Mouse (Mus musculus): ENCODE measurements around the gene Plekhj1. TPM values are rescaled to one million over a fixed set of nuclear protein-coding genes. Genes with fewer than 3 reads are reported as not detected.
A peak's percentile ranks its signal among the peaks of the same experiment; 100 is the strongest.

Plekhj1 gene
- polyA plus RNA-seq, 1 experiment, result 73.5 TPM

GRCm38 (mm10) chr10:80763502-80763901, 34.9 kb downstream of the Plekhj1 start:
- Histone ChIP-seq H3K4me1 (ENCODE audit: control insufficient read depth, insufficient read depth, low read length) (peaks cover 3% of the 10 kb centered on the region), H3K9ac (ENCODE audit: low read depth, poor library complexity, severe bottlenecking) (no peak overlapping the region), H3K4me3 (ENCODE audit: low read depth, low read length) (no peak overlapping the region), H3K27me3 (ENCODE audit: control insufficient read depth, insufficient read depth, low read length, poor library complexity, severe bottlenecking) (no peaks in the 10 kb centered on the region), H3K36me3 (ENCODE audit: control insufficient read depth, insufficient read depth, low read length, poor library complexity, severe bottlenecking) (peaks cover 11% of the 10 kb centered on the region), H3K27ac (ENCODE audit: insufficient read depth, low read length) (no peak overlapping the region), H3K9me3 (replicated peaks; ENCODE audit: control insufficient read depth, insufficient read depth, low read length, poor library complexity, severe bottlenecking) (no peaks in the 10 kb centered on the region)
- TF ChIP-seq POLR2A (IDR thresholded peaks at IDR 0.05; ENCODE audit: insufficient read depth, low read length) (no peak), CTCF (IDR thresholded peaks at IDR 0.05; ENCODE audit: low read depth, low read length) (no peak), EP300 (IDR thresholded peaks at IDR 0.05; ENCODE audit: insufficient read depth, low read depth, low read length) (no peak)

- Histone ChIP-seq H3K27me3 (ENCODE audit: control insufficient read depth, insufficient read depth, low read length, poor library complexity, severe bottlenecking) (no peaks in the 10 kb centered on the region), H3K9ac (ENCODE audit: low read depth, poor library complexity, severe bottlenecking) (no peak overlapping the region), H3K4me3 (ENCODE audit: low read depth, low read length) (no peak overlapping the region), H3K27ac (ENCODE audit: insufficient read depth, low read length) (no peak overlapping the region), H3K4me1 (ENCODE audit: control insufficient read depth, insufficient read depth, low read length) (peaks cover 2% of the 10 kb centered on the region), H3K36me3 (ENCODE audit: control insufficient read depth, insufficient read depth, low read length, poor library complexity, severe bottlenecking) (no peaks in the 10 kb centered on the region), H3K9me3 (replicated peaks; ENCODE audit: control insufficient read depth, insufficient read depth, low read length, poor library complexity, severe bottlenecking) (no peaks in the 10 kb centered on the region)
- no peak for TF ChIP-seq POLR2A (IDR thresholded peaks at IDR 0.05; ENCODE audit: insufficient read depth, low read length)
- no peak for TF ChIP-seq EP300 (IDR thresholded peaks at IDR 0.05; ENCODE audit: insufficient read depth, low read depth, low read length)
- TF ChIP-seq CTCF (IDR thresholded peaks at IDR 0.05; ENCODE audit: low read depth, low read length), result no peak
Observed at GRCm38 (mm10) chr10:80761821-80762220, 36.6 kb downstream of the Plekhj1 start.

GRCm38 (mm10) chr10:80760596-80761524, 37.6 kb downstream of the Plekhj1 start:
- Histone ChIP-seq H3K36me3 (ENCODE audit: control insufficient read depth, insufficient read depth, low read length, poor library complexity, severe bottlenecking) (no peaks in the 10 kb centered on the region), H3K27me3 (ENCODE audit: control insufficient read depth, insufficient read depth, low read length, poor library complexity, severe bottlenecking) (no peaks in the 10 kb centered on the region), H3K9ac (ENCODE audit: low read depth, poor library complexity, severe bottlenecking) (no peak overlapping the region), H3K4me3 (ENCODE audit: low read depth, low read length) (no peak overlapping the region), H3K27ac (ENCODE audit: insufficient read depth, low read length) (no peak overlapping the region), H3K4me1 (ENCODE audit: control insufficient read depth, insufficient read depth, low read length) (peaks cover under 1% of the 10 kb centered on the region), H3K9me3 (replicated peaks; ENCODE audit: control insufficient read depth, insufficient read depth, low read length, poor library complexity, severe bottlenecking) (no peaks in the 10 kb centered on the region)
- TF ChIP-seq CTCF (IDR thresholded peaks at IDR 0.05; ENCODE audit: low read depth, low read length) (no peak), POLR2A (IDR thresholded peaks at IDR 0.05; ENCODE audit: insufficient read depth, low read length) (no peak), EP300 (IDR thresholded peaks at IDR 0.05; ENCODE audit: insufficient read depth, low read depth, low read length) (no peak)

- Histone ChIP-seq H3K36me3 (ENCODE audit: control insufficient read depth, insufficient read depth, low read length, poor library complexity, severe bottlenecking) (no peaks in the 10 kb centered on the region), H3K4me3 (ENCODE audit: low read depth, low read length) (no peak overlapping the region), H3K27ac (ENCODE audit: insufficient read depth, low read length) (no peak overlapping the region), H3K4me1 (ENCODE audit: control insufficient read depth, insufficient read depth, low read length) (no peaks in the 10 kb centered on the region), H3K9ac (ENCODE audit: low read depth, poor library complexity, severe bottlenecking) (no peak overlapping the region), H3K9me3 (replicated peaks; ENCODE audit: control insufficient read depth, insufficient read depth, low read length, poor library complexity, severe bottlenecking) (no peaks in the 10 kb centered on the region), H3K27me3 (ENCODE audit: control insufficient read depth, insufficient read depth, low read length, poor library complexity, severe bottlenecking) (no peaks in the 10 kb centered on the region)
- TF ChIP-seq CTCF (IDR thresholded peaks at IDR 0.05; ENCODE audit: low read depth, low read length), result no peak
- TF ChIP-seq POLR2A (IDR thresholded peaks at IDR 0.05; ENCODE audit: insufficient read depth, low read length), result no peak
- TF ChIP-seq EP300 (IDR thresholded peaks at IDR 0.05; ENCODE audit: insufficient read depth, low read depth, low read length), result no peak
Observed at GRCm38 (mm10) chr10:80758651-80759050, 39.8 kb downstream of the Plekhj1 start.

- Histone ChIP-seq H3K27ac (ENCODE audit: insufficient read depth, low read length) (no peak overlapping the region), H3K4me1 (ENCODE audit: control insufficient read depth, insufficient read depth, low read length) (no peaks in the 10 kb centered on the region), H3K27me3 (ENCODE audit: control insufficient read depth, insufficient read depth, low read length, poor library complexity, severe bottlenecking) (no peaks in the 10 kb centered on the region), H3K4me3 (ENCODE audit: low read depth, low read length) (no peak overlapping the region), H3K9ac (ENCODE audit: low read depth, poor library complexity, severe bottlenecking) (no peak overlapping the region), H3K36me3 (ENCODE audit: control insufficient read depth, insufficient read depth, low read length, poor library complexity, severe bottlenecking) (no peaks in the 10 kb centered on the region), H3K9me3 (replicated peaks; ENCODE audit: control insufficient read depth, insufficient read depth, low read length, poor library complexity, severe bottlenecking) (no peaks in the 10 kb centered on the region)
- TF ChIP-seq CTCF (IDR thresholded peaks at IDR 0.05; ENCODE audit: low read depth, low read length), result peak; percentile 63
- no peak for TF ChIP-seq POLR2A (IDR thresholded peaks at IDR 0.05; ENCODE audit: insufficient read depth, low read length)
Observed at GRCm38 (mm10) chr10:80757717-80758116, 40.7 kb downstream of the Plekhj1 start.

- no peaks in the 10 kb centered on the region for H3K4me1 ChIP-seq (ENCODE audit: control insufficient read depth, insufficient read depth, low read length)
- no peaks in the 10 kb centered on the region for H3K36me3 ChIP-seq (ENCODE audit: control insufficient read depth, insufficient read depth, low read length, poor library complexity, severe bottlenecking)
- H3K4me3 ChIP-seq (ENCODE audit: low read depth, low read length), result no peak overlapping the region
- H3K27ac ChIP-seq (ENCODE audit: insufficient read depth, low read length), result no peak overlapping the region
- H3K9ac ChIP-seq (ENCODE audit: low read depth, poor library complexity, severe bottlenecking), result no peak overlapping the region
- H3K9me3 ChIP-seq (replicated peaks; ENCODE audit: control insufficient read depth, insufficient read depth, low read length, poor library complexity, severe bottlenecking), result no peaks in the 10 kb centered on the region
- H3K27me3 ChIP-seq (ENCODE audit: control insufficient read depth, insufficient read depth, low read length, poor library complexity, severe bottlenecking), result no peaks in the 10 kb centered on the region
- TF ChIP-seq CTCF (IDR thresholded peaks at IDR 0.05; ENCODE audit: low read depth, low read length), result no peak
- TF ChIP-seq POLR2A (IDR thresholded peaks at IDR 0.05; ENCODE audit: insufficient read depth, low read length), result no peak
- TF ChIP-seq EP300 (IDR thresholded peaks at IDR 0.05; ENCODE audit: insufficient read depth, low read depth, low read length), result no peak
Observed at GRCm38 (mm10) chr10:80756967-80757366, 41.5 kb downstream of the Plekhj1 start.

Data from ES-Bruce4 (cell line).